Mouse (Mus musculus): ENCODE results near the gene Unc5c. TPM values are rescaled to one million over a fixed set of nuclear protein-coding genes. Genes with fewer than 3 reads are reported as not detected.

Gene Unc5c
- polyA plus RNA-seq, 1 experiment: 9.4 TPM

GRCm38 (mm10) chr3:141659041-141659789, 194.2 kb downstream of the Unc5c start:
- Histone ChIP-seq H3K4me1 (ENCODE audit: control insufficient read depth, insufficient read depth, low read length) (no peaks in the 10 kb centered on the region), H3K27ac (ENCODE audit: insufficient read depth, low read length) (no peak overlapping the region), H3K4me3 (ENCODE audit: insufficient read depth, low read length) (no peak overlapping the region)
- TF ChIP-seq POLR2A (IDR thresholded peaks at IDR 0.05; ENCODE audit: extremely low read depth, insufficient read depth, low read length) (no peak), CTCF (IDR thresholded peaks at IDR 0.05; ENCODE audit: extremely low read depth, insufficient read depth, low read length) (no peak)

DNA sequence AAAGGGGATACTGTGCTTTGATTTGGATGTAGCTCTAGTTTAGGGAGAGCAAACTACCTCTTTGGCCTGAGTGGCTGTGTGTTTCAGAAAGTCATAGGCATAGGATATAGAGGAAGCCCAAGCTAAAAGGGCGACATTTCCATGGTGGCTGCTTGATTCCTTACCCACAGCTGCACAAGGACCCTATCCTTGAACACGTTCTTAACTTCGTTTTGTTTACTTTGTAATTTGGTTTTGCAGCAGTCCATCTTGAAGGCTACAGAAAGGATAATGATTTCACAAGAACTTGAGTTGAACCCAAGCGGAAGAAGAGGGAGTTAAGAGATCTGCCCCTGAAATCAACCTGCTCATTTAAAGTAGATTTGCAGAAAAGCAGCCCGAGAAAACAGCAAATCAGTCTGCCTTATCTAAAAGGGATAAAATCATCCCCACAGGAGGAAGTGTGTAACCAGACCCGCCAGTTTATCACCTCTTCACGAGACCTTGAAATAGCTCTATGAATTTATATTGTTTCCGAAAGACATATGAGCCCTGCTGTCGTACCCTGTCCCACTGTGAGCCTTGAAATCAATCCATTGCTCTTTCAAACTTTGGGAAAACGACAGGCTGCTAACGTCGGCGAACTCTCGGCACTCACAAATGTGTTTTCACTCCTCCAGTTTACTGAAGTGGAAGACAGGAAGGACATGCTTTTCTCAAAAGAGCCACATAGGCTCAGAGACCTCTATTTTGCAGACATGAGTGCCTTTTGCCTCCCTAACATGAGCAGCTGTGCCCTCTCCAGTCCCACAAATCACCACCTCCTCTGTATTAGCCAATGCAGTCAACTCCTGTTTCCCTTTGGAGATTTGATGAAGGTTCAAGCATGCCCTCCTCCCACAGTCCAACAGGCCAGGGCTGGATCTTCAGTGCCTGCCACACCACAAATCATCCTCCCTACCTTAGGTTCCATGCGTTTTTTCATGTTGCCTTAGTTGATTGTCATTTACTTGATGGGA, 195.3 kb downstream of the Unc5c start:
- no peak overlapping the region for H3K4me3 ChIP-seq (ENCODE audit: insufficient read depth, low read length)
- TF ChIP-seq POLR2A (IDR thresholded peaks at IDR 0.05; ENCODE audit: extremely low read depth, insufficient read depth, low read length): no peak
- H3K27ac ChIP-seq (ENCODE audit: insufficient read depth, low read length): no peak overlapping the region
- H3K4me1 ChIP-seq (ENCODE audit: control insufficient read depth, insufficient read depth, low read length): no peaks in the 10 kb centered on the region

GRCm38 (mm10) chr3:141689113-141689512, 224.1 kb downstream of the Unc5c start:
- Histone ChIP-seq H3K4me1 (ENCODE audit: control insufficient read depth, insufficient read depth, low read length) (peaks cover 1% of the 10 kb centered on the region), H3K4me3 (ENCODE audit: insufficient read depth, low read length) (no peak overlapping the region), H3K27ac (ENCODE audit: insufficient read depth, low read length) (no peak overlapping the region)
- no peak for TF ChIP-seq POLR2A (IDR thresholded peaks at IDR 0.05; ENCODE audit: extremely low read depth, insufficient read depth, low read length)
- TF ChIP-seq CTCF (IDR thresholded peaks at IDR 0.05; ENCODE audit: extremely low read depth, insufficient read depth, low read length): no peak

DNA sequence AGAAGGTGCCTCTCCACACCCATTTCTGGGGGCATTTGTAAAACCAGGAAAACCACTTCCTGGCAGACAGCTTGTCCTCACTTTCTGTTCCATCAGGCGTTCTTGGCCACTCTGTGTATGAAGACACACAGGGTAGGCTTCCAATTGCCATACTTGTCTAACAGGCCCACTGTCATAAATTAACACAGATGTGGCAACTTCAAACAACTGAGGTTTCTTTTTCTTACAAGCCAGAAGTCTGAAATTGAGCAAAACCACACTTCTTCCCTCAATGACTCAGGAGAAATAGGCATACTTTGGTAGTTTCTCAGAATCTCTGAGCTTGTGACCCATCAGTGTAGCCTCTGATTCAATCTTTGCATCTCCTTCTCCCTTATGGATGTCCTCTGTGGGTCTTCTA, 225.7 kb downstream of the Unc5c start:
- H3K4me3 ChIP-seq (ENCODE audit: insufficient read depth, low read length): no peak overlapping the region
- peaks cover 1% of the 10 kb centered on the region for H3K4me1 ChIP-seq (ENCODE audit: control insufficient read depth, insufficient read depth, low read length)
- no peak overlapping the region for H3K27ac ChIP-seq (ENCODE audit: insufficient read depth, low read length)
- TF ChIP-seq POLR2A (IDR thresholded peaks at IDR 0.05; ENCODE audit: extremely low read depth, insufficient read depth, low read length) (no peak), CTCF (IDR thresholded peaks at IDR 0.05; ENCODE audit: extremely low read depth, insufficient read depth, low read length) (no peak)

DNA sequence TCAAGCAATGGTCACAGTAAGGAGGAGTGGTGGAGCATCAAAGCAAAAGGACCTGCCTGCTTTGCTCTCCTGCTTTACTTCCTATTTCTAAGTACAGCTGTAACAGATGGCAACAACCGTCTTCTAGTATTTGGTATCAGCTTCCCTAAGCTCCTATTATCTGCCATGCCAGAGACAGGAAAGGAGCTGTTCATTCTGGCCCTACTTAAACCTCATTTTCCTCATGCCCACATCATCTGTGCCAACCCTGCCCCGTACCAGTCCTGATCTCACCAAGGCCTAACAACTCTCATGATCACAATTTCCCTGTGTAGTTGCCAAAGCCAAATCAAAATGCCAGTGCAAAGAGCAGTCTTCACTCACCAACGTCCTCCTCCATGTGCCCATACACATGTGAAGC, 226.4 kb downstream of the Unc5c start:
- Histone ChIP-seq H3K4me3 (ENCODE audit: insufficient read depth, low read length) (no peak overlapping the region), H3K4me1 (ENCODE audit: control insufficient read depth, insufficient read depth, low read length) (peaks cover 1% of the 10 kb centered on the region), H3K27ac (ENCODE audit: insufficient read depth, low read length) (no peak overlapping the region)
- TF ChIP-seq CTCF (IDR thresholded peaks at IDR 0.05; ENCODE audit: extremely low read depth, insufficient read depth, low read length): no peak

- H3K4me1 ChIP-seq (ENCODE audit: control insufficient read depth, insufficient read depth, low read length): peaks cover 1% of the 10 kb centered on the region
- no peak overlapping the region for H3K4me3 ChIP-seq (ENCODE audit: insufficient read depth, low read length)
- TF ChIP-seq POLR2A (IDR thresholded peaks at IDR 0.05; ENCODE audit: extremely low read depth, insufficient read depth, low read length) (no peak), CTCF (IDR thresholded peaks at IDR 0.05; ENCODE audit: extremely low read depth, insufficient read depth, low read length) (no peak)
- H3K27ac ChIP-seq (ENCODE audit: insufficient read depth, low read length): no peak overlapping the region
Measured at GRCm38 (mm10) chr3:141691846-141692245, 226.8 kb downstream of the Unc5c start.

GRCm38 (mm10) chr3:141699177-141699576, 234.2 kb downstream of the Unc5c start:
- TF ChIP-seq CTCF (IDR thresholded peaks at IDR 0.05; ENCODE audit: extremely low read depth, insufficient read depth, low read length): no peak
- no peak for TF ChIP-seq POLR2A (IDR thresholded peaks at IDR 0.05; ENCODE audit: extremely low read depth, insufficient read depth, low read length)
- Histone ChIP-seq H3K4me3 (ENCODE audit: insufficient read depth, low read length) (no peak overlapping the region), H3K27ac (ENCODE audit: insufficient read depth, low read length) (no peak overlapping the region), H3K4me1 (ENCODE audit: control insufficient read depth, insufficient read depth, low read length) (no peaks in the 10 kb centered on the region)

GRCm38 (mm10) chr3:141701381-141701909, 236.4 kb downstream of the Unc5c start:
- TF ChIP-seq POLR2A (IDR thresholded peaks at IDR 0.05; ENCODE audit: extremely low read depth, insufficient read depth, low read length): no peak
- H3K27ac ChIP-seq (ENCODE audit: insufficient read depth, low read length): no peak overlapping the region
- no peak overlapping the region for H3K4me3 ChIP-seq (ENCODE audit: insufficient read depth, low read length)
- H3K4me1 ChIP-seq (ENCODE audit: control insufficient read depth, insufficient read depth, low read length): no peaks in the 10 kb centered on the region

DNA sequence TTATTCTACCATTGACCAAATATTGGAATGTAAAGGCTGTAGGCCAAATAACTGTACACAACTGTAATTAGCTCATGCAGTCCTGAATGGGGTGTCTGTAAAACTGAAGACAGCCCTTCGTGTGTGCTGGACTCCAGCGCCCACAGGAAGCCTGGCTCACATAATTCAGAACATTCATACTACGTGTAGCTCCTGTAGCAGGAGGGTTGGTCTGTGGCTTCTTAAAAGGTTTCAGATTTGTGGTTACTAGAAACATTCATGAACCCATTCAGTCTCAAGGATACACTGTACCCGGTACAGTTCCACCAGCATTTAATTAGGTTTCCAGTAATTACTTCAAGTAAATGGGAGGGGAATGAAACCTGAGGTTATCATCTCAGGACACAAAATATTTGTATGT, 246.6 kb downstream of the Unc5c start:
- Histone ChIP-seq H3K27ac (ENCODE audit: insufficient read depth, low read length) (no peak overlapping the region), H3K4me3 (ENCODE audit: insufficient read depth, low read length) (no peak overlapping the region), H3K4me1 (ENCODE audit: control insufficient read depth, insufficient read depth, low read length) (no peaks in the 10 kb centered on the region)
- no peak for TF ChIP-seq POLR2A (IDR thresholded peaks at IDR 0.05; ENCODE audit: extremely low read depth, insufficient read depth, low read length)
- no peak for TF ChIP-seq CTCF (IDR thresholded peaks at IDR 0.05; ENCODE audit: extremely low read depth, insufficient read depth, low read length)

Measured in cortical plate, adult 2 months (tissue).